Mouse (Mus musculus) heart, embryonic 16.5 days (tissue): Measurements from ENCODE around the gene Ibsp. TPM values are rescaled to one million over a fixed set of nuclear protein-coding genes. Genes with fewer than 3 reads are reported as not detected.
A peak's percentile ranks its signal among the peaks of the same experiment; 100 is the strongest.

ENCODE experiments used
- ATAC-seq: fragments of 200-750 bp; cut with Nextera tagmentation; replicated peaks from 2 replicates; pipeline ENCODE4 v1.8.0; 2017; ENCODE audit warnings: moderate number of reproducible peaks; ENCODE audit not compliant: insufficient read depth, low FRiP score; ENCODE audit errors: extremely low read depth
- H3K27ac ChIP-seq: fragments of 300-500 bp; sonication (generic); 2 replicates; pipeline ENCODE4 v1.5.1; 2014; ENCODE audit warnings: mild to moderate bottlenecking, low read length, control low read depth, moderate library complexity
- H3K27me3 ChIP-seq: fragments of 300-500 bp; sonication (generic); 2 replicates; pipeline ENCODE4 v1.6.1; 2014; ENCODE audit warnings: low read length, mixed read lengths; ENCODE audit not compliant: control insufficient read depth, insufficient read depth
- H3K36me3 ChIP-seq: fragments of 300-500 bp; sonication (generic); 2 replicates; pipeline ENCODE4 v1.6.1; 2014; ENCODE audit not compliant: control insufficient read depth, insufficient read depth
- H3K4me1 ChIP-seq: fragments of 300-500 bp; sonication (generic); 2 replicates; pipeline ENCODE4 v1.6.1; 2014; ENCODE audit warnings: low read length, mixed read lengths; ENCODE audit not compliant: control insufficient read depth, insufficient read depth
- H3K4me2 ChIP-seq: fragments of 300-500 bp; sonication (generic); 2 replicates; pipeline ENCODE4 v1.6.1; 2014; ENCODE audit warnings: low read depth, mild to moderate bottlenecking, control low read depth, low read length
- H3K4me3 ChIP-seq: fragments of 300-500 bp; sonication (generic); 2 replicates; pipeline ENCODE4 v1.5.1; 2014; ENCODE audit warnings: mild to moderate bottlenecking, control low read depth, low read length
- H3K9ac ChIP-seq: fragments of 300-500 bp; sonication (generic); 2 replicates; pipeline ENCODE4 v1.6.1; 2014; ENCODE audit warnings: low read length, control low read depth
- H3K9me3 ChIP-seq: fragments of 300-500 bp; sonication (generic); replicated peaks from 2 replicates; pipeline ENCODE4 v1.6.1; 2016; ENCODE audit warnings: low read length; ENCODE audit not compliant: control insufficient read depth
- WGBS: fragments of 180-500 bp; shearing (Covaris S2); extraction: QIAGEN DNeasy Blood & Tissue Kit; methylation state at CpG from one replicate; pipeline ENCODE4 v1.1.7; 2014; 5-methylcytosine and 5-hydroxymethylcytosine counted together
- microRNA-seq: library from miRNA; unstranded; fragments of <30 nt; microRNA quantifications from one replicate; pipeline ENCODE4, GENCODE M21; 2017
- polyA plus RNA-seq: library from polyadenylated mRNA; unstranded; fragments of >200 nt; fragmentation: Nextera tagmentation; extraction: Ambion mirVana; gene quantifications from 2 replicates; pipeline ENCODE4 v1.2.1, GENCODE M21; 2015

The Ibsp gene
- polyA plus RNA-seq, 1 experiment from 2014 or later: 1.7 TPM

GRCm38 (mm10) chr5:104351874-104352273 lies 52.9 kb downstream of the Ibsp start:
- Histone ChIP-seq H3K4me3 (no peak overlapping the region), H3K4me2 (no peak overlapping the region), H3K9ac (no peak overlapping the region), H3K27ac (no peak overlapping the region), H3K4me1 (no peaks in the 10 kb centered on the region), H3K9me3 (no peaks in the 10 kb centered on the region), H3K27me3 (no peaks in the 10 kb centered on the region), H3K36me3 (no peaks in the 10 kb centered on the region)
- WGBS: 48% methylated on average over 5 of the region's 5 CpGs
- ATAC-seq: no peak

GRCm38 (mm10) chr5:104357575-104357974 lies 58.6 kb downstream of the Ibsp start:
- H3K9ac ChIP-seq: no peak overlapping the region
- no peak for ATAC-seq
- no peaks in the 10 kb centered on the region for H3K36me3 ChIP-seq
- H3K27me3 ChIP-seq: no peaks in the 10 kb centered on the region
- no peaks in the 10 kb centered on the region for H3K9me3 ChIP-seq
- no peak overlapping the region for H3K4me2 ChIP-seq
- H3K4me3 ChIP-seq: no peak overlapping the region
- H3K27ac ChIP-seq: no peak overlapping the region
- whole genome bisulfite sequencing: 67% methylated on average over 5 of the region's 5 CpGs
- H3K4me1 ChIP-seq: peaks cover 11% of the 10 kb centered on the region

GRCm38 (mm10) chr5:104358592-104358991 lies 59.6 kb downstream of the Ibsp start:
- no peaks in the 10 kb centered on the region for H3K27me3 ChIP-seq
- H3K9ac ChIP-seq: no peak overlapping the region
- no peaks in the 10 kb centered on the region for H3K9me3 ChIP-seq
- WGBS: 27% methylated on average over 7 of the region's 7 CpGs
- H3K4me1 ChIP-seq: peaks cover 11% of the 10 kb centered on the region
- no peaks in the 10 kb centered on the region for H3K36me3 ChIP-seq
- ATAC-seq: 0 out of 2 replicates have a peak, but pooled peaks have one; percentile 6
- H3K27ac ChIP-seq: peak overlapping the region; percentile 20; the same call in 1 of the 2 replicates
- H3K4me3 ChIP-seq: no peak overlapping the region; the same call in 1 of the 2 replicates
- peak overlapping the region; percentile 46 for H3K4me2 ChIP-seq

- ATAC-seq: no peak
- WGBS: 70% methylated on average over 6 of the region's 6 CpGs
- H3K36me3 ChIP-seq: no peaks in the 10 kb centered on the region
- H3K4me1 ChIP-seq: peaks cover 11% of the 10 kb centered on the region
- no peak overlapping the region for H3K9ac ChIP-seq
- H3K27me3 ChIP-seq: no peaks in the 10 kb centered on the region
- H3K9me3 ChIP-seq: no peaks in the 10 kb centered on the region
- H3K4me2 ChIP-seq: no peak overlapping the region
- no peak overlapping the region for H3K4me3 ChIP-seq
- H3K27ac ChIP-seq: no peak overlapping the region
These were observed 60.3 kb downstream of the Ibsp start for GRCm38 (mm10) chr5:104359257-104359656.

Small RNAs within 50 kb of the gene (microRNA-seq; reads per million reads assigned to microRNA genes)
- gene Gm23616: not detected

Other genes with a start within 250 kb of the Ibsp start
- not detected in 2 replicates for gene Gm17660, start 221.6 kb upstream of the Ibsp start, polyA plus RNA-seq
- 131 and 161 TPM in 2 replicates for gene Sparcl1, start 185.4 kb upstream of the Ibsp start, polyA plus RNA-seq
- not detected in 2 replicates for gene Dspp, start 128.5 kb upstream of the Ibsp start, polyA plus RNA-seq
- gene Dmp1, start 96.6 kb upstream of the Ibsp start, polyA plus RNA-seq: 0.20 TPM in 1 of 2 replicates, not detected in the other
- not detected in 2 replicates for gene Mepe, start 26.2 kb downstream of the Ibsp start, polyA plus RNA-seq
- gene Spp1, start 135.9 kb downstream of the Ibsp start, polyA plus RNA-seq: 23.0 and 32.3 TPM in 2 replicates
- 7.1 and 8.5 TPM in 2 replicates for gene Pkd2, start 160.3 kb downstream of the Ibsp start, polyA plus RNA-seq
- gene BC005561, start 209.2 kb downstream of the Ibsp start, polyA plus RNA-seq: 7.4 TPM in 2 replicates